Mouse (Mus musculus): ENCODE data around the gene Eml2. TPM values are rescaled to one million over a fixed set of nuclear protein-coding genes. Genes with fewer than 3 reads are reported as not detected.

The Eml2 gene
- total RNA-seq (2023), result 10 to 100 TPM; 60.2 to 79.8 TPM

GRCm38 (mm10) chr7:19175708-19176515, at the start of gene Eml2:
Gene Eml2, plus strand, starts transcription at chr7:19176421.

GRCm38 (mm10) chr7:19148875-19149541, 27.2 kb upstream of the Eml2 start, which contains the start of gene Qpctl:
Gene Qpctl, minus strand, starts transcription at chr7:19149291.

DNA sequence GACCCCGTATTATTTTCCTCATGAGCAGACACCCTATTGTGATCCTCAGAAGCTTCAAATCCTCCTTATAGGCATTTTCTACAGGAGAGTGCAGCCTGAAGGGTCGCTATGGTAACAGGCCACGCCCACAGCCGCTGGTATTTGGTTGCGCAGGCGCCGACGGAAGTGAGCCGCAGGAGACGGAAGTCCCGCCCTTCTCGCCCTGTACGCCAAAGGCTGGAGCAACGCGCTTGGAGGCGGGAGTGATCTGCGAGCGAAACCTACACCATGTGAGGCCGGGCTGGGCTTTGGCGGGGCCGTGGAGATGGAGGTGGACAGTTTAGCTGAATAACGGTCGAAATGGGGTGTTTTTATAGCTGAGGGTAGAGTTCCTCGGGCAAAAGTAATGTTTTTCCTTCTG, 26.6 kb upstream of the Eml2 start, which contains the start of gene Snrpd2:
Gene Snrpd2 (plus strand): TSS at position 97 of the 400 bp plus-strand sequence.

GRCm38 (mm10) chr7:19165656-19166423, 10.4 kb upstream of the Eml2 start, which contains the start of gene Gipr:
Gene Gipr, minus strand, starts transcription at chr7:19166127.

DNA sequence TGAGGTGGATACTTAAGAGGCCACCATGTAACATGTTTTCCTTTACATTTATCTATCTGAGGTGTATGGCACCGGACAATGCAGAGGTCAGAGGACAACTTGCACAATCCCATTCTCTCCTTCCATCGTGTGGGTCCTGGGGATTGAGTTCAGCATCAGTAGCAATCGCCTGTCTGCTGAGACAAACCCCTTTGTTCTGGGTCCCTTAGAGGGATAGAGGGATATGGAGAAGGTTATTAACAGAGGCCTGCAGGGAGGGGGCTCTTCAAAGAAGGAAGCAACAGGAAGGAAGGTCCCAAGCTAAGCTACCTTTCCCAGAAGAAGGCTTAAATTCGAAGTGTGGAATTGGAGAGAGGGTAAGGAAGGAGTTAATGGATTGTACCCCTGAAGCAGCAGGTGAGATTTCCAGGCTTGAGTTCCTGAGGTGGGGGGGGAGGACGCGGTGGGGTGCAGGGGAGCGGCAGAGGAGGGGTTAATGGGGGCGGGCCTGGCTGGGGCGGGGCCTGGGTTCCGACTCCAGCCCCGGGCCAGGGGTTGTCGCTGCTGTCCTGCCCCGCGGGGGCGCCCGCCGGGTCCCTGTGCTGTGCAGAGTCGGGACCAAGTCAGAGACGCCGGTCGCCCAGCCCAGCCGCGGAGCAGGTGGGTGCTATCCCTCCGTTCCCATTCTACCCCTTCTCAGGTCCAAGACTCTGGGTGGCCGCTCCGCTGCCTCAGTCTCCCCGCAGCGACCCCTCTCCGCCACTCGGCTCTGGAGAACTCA, 36.0 kb downstream of the Eml2 start, which contains the start of gene Gpr4:
Gene Gpr4 (plus strand): TSS at position 543 of the 760 bp plus-strand sequence.

DNA sequence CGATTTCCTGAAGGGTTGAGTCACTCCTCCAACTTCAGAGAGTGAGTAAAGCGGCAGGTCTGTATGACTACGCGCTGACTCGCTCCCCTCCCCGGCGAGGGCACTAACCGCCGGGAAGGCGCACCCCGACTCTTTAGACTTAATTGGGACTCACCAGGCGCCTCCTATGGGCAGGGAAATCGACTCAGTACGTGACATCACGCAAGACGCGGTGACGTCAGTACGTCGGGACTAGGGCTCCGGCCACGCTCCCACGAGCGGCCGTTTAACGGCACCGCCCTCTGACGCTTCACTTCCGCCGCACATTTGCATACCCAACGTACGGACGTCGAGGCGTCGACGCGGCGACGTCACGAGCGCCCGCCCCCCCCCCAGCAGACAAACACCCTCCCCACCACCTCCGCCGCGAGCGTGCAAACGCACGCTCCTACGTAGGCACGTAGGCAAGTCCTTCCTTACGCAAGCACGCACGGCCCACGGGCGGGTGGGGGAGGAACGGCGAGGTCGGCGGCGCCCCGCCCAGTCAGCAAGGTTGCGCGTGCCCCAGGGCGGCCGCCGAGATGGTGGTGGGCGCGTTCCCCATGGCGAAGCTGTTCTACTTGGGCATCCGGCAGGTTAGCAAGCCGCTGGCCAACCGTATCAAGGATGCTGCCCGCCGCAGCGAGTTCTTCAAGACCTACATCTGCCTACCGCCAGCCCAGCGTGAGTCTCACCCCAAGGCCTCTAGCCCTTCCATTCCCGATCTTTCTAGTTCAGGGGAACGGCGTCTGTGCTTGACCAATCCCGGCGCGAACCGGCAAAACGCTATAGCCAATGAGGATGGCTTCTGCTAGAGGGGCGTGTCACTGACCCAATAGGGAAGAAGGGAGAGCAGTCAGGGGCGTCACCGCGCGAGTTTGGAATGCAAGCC, 51.9 kb downstream of the Eml2 start, which contains the start of gene Opa3:
Gene Opa3 (plus strand): TSS at position 452 of the 910 bp plus-strand sequence.

Other genes starting within 250 kb of the Eml2 start
- not detected for gene Nanos2, start 189.0 kb upstream of the Eml2 start, total RNA-seq (2023)
- gene Mypop, start 185.2 kb upstream of the Eml2 start, total RNA-seq (2023), result under 1 TPM in 1 of 2 experiments, not detected in 1; 0.33 TPM
- gene Irf2bp1, start 172.4 kb upstream of the Eml2 start, total RNA-seq (2023), result 10 to 100 TPM; 15.0 to 15.1 TPM
- gene Foxa3, start 152.9 kb upstream of the Eml2 start, total RNA-seq (2023), result not detected
- 10 to 100 TPM; 53.1 to 63.9 TPM for gene Sympk, start 152.0 kb upstream of the Eml2 start, total RNA-seq (2023)
- gene Rsph6a, start 121.7 kb upstream of the Eml2 start, total RNA-seq (2023), result not detected
- 10 to 100 TPM; 15.0 to 21.7 TPM for gene Dmwd, start 100.2 kb upstream of the Eml2 start, total RNA-seq (2023)
- 10 to 100 TPM in 1 of 2 experiments, 1 to 10 TPM in 1; 9.9 to 10.7 TPM for gene Dmpk, start 92.6 kb upstream of the Eml2 start, total RNA-seq (2023)
- under 1 TPM; 0.11 to 0.33 TPM for gene Six5, start 81.8 kb upstream of the Eml2 start, total RNA-seq (2023)
- gene Gm4969, start 58.1 kb upstream of the Eml2 start, total RNA-seq (2023), result not detected
- gene Fbxo46, start 56.6 kb upstream of the Eml2 start, total RNA-seq (2023), result 10 to 100 TPM; 14.9 to 15.0 TPM
- 10 to 100 TPM; 10.0 to 10.4 TPM for gene Qpctl, start 27.1 kb upstream of the Eml2 start, total RNA-seq (2023)
- gene Snrpd2, start 26.7 kb upstream of the Eml2 start, total RNA-seq (2023), result 10 to 100 TPM; 39.5 to 43.0 TPM
- not detected for gene Gipr, start 10.3 kb upstream of the Eml2 start, total RNA-seq (2023)
- under 1 TPM in 1 of 2 experiments, not detected in 1; 0.13 TPM for gene Gpr4, start 36.1 kb downstream of the Eml2 start, total RNA-seq (2023)
- 10 to 100 TPM; 22.3 to 24.6 TPM for gene Opa3, start 51.9 kb downstream of the Eml2 start, total RNA-seq (2023)
- 100 to 1,000 TPM; 636 to 660 TPM for gene Vasp, start 95.4 kb downstream of the Eml2 start, total RNA-seq (2023)
- gene Ppm1n, start 103.6 kb downstream of the Eml2 start, total RNA-seq (2023), result under 1 TPM in 1 of 2 experiments, not detected in 1; 0.49 TPM
- not detected for gene Rtn2, start 106.2 kb downstream of the Eml2 start, total RNA-seq (2023)
- 1,000 to 10,000 TPM in 1 of 2 experiments, 100 to 1,000 TPM in 1; 803 to 1,216 TPM for gene Fosb, start 133.6 kb downstream of the Eml2 start, total RNA-seq (2023)
- gene Ercc1, start 168.4 kb downstream of the Eml2 start, total RNA-seq (2023), result 10 to 100 TPM; 17.0 to 24.4 TPM
- gene Cd3eap, start 183.1 kb downstream of the Eml2 start, total RNA-seq (2023), result 1 to 10 TPM; 6.7 to 7.1 TPM
- gene Ppp1r13l, start 183.3 kb downstream of the Eml2 start, total RNA-seq (2023), result 1 to 10 TPM; 1.7 to 2.0 TPM
- gene Ercc2, start 205.6 kb downstream of the Eml2 start, total RNA-seq (2023), result 10 to 100 TPM; 15.0 to 20.7 TPM
- under 1 TPM; 0.42 to 0.62 TPM for gene Klc3, start 227.7 kb downstream of the Eml2 start, total RNA-seq (2023)
- 1 to 10 TPM; 2.1 to 2.2 TPM for gene Ckm, start 228.4 kb downstream of the Eml2 start, total RNA-seq (2023)